Mouse (Mus musculus) megakaryocyte-erythroid progenitor cell, adult 5 weeks (primary cell): ENCODE data around the gene C1qtnf2. TPM values are rescaled to one million over a fixed set of nuclear protein-coding genes. Genes with fewer than 3 reads are reported as not detected.

ENCODE experiments used
- polyA plus RNA-seq: library from polyadenylated mRNA; stranded (reverse); fragments of >175 nt; gene quantifications from 2 replicates; pipeline ENCODE4 v1.2.3, GENCODE M21; 2012

The C1qtnf2 gene
- not detected in 2 replicates for polyA plus RNA-seq

DNA sequence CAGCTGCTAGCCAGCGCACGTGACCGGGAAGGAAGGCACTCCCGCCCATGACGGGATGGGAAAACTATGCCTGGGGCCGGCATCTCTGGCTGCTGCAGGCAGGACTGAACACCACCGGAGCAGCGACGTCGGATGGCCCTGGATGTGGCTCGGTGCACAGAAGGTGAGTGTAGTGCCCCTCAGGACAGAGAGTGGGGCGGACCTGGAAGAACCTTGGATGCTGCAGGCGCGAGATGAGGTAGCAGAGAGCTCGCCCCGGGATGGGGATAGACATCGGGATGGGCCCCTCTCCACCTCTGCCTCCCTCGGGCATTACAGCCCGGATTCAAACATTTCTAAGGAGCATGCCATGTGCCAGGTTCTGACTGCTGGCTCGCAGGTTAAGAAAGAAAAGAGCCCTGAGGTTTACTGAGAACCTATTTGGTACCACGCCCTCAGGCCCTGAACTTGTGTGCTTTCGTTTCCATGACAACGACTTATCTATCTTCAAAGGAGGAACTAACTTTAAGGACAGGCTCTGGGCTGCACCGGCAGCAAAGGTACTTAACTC lies at the start of gene C1qtnf2:
TSS of gene C1qtnf2 (plus strand) at position 52 of the 550 bp plus-strand sequence.

DNA sequence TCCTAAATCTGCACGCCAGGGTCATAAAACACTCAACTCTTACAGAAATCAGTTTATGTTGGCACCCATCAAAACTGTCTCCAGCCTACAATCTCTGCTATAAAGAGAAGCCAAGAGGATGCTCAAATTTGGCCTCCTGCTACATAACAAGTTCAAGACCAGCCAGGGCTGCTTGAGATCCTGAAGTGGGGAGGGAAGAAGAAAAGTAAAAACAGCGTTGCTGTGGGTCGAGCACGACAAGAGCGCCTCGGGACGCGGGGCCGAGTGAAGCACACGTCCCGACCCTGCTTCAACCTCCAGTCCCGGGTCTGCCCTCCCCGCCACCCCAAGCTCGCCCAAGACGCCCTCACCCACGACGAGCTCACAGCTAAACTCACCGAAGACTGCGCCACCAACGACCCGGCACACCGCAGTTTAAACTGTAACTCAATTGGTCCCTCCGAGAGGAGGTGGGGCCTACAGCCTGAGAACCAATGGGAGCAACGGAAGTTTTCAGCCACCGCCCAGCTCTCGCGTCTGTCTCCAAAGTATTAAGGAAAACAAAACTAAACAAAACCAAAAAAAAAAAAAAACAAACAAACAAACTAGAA lies 48.2 kb upstream of the C1qtnf2 start, which contains the start of gene Pttg1:
TSS of gene Pttg1 (minus strand) at position 428 of the 590 bp plus-strand sequence.

DNA sequence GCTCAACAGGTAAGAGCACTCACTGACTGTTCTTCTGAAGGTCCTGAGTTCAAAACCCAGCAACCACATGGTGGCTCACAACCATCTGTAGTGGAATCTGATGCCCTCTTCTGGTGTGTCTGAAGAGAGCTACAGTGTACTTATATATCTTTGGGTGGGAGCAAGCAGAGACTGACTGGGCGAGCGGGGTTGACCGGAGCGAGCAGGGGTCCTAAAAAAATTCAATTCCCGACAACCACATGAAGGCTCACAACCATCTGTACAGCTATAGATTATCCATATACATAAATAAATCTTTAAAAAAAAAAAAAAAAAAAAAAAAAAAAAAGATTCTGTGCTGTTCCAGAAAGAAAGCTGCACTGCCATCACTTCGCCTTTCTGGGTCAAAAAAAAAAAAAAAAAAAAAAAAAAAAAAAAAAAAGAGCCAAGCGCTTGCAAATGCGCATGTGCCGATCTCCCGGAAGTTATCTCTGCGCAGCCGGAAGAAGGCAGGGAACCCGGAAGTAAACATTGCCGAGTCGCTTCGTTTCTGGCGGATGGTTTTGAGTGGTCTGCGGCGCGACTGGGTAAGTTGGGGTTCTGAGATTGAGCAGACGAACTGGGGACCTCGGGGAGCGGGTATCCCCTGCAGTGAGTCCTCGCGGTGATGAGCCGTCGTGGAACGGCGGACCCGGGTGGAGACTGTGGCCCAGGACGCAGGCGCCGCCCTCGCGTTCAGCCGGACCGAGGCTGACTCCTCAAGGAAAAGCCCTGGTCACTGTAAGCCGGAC lies 40.6 kb upstream of the C1qtnf2 start, which contains the start of gene Slu7:
TSS of gene Slu7 (plus strand) at position 491 of the 770 bp plus-strand sequence.

DNA sequence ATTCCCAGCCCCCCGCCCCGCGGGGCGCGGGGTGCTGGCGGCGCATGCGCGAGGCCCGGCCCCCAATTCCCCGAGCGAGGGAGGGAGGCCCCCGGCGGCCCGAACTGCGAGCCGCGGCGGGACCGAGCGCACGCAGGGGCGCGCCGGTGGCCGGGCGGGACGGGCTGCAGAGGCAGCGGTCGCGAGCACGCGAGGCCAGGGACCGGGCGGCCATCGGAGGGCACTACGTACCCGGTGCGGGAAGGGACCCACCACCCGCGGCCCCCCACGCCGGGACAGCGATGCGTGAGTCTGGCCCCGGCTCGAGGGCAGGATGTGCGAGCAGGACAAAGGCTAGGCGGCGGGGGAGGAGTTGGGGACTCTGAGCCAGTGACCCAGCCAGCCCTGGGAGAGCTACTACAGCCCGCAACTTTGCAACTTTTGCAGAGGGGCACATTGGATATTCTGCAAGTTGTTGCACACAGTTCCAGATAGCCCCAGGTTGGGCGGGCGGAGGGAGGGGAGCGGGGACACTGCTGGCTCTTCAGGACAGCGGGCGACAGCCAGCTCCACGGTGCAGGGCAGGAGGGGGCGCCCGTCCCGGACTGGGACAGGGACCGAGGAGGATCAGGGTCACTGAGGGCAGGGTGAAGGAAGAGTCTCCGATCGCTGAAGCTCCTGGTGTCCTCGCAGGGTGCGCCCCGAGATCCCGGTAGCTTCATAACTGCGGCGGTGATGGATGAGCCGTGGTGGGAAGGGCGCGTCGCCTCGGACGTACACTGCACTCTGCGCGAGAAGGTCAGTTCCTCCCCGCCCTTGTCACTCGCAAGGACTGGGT lies 54.8 kb downstream of the C1qtnf2 start, which contains the start of gene Ccnjl:
TSS of gene Ccnjl (plus strand) at position 102 of the 817 bp plus-strand sequence.

Other genes starting within 250 kb of the C1qtnf2 start
- 5.5 and 6.0 TPM in 2 replicates for gene Pttg1, start 48.0 kb upstream of the C1qtnf2 start, polyA plus RNA-seq
- 5.7 and 7.9 TPM in 2 replicates for gene Slu7, start 40.5 kb upstream of the C1qtnf2 start, polyA plus RNA-seq
- gene Ccnjl, start 54.5 kb downstream of the C1qtnf2 start, polyA plus RNA-seq, result 1.0 and 1.8 TPM in 2 replicates
- not detected in 2 replicates for gene 4933415A04Rik, start 112.8 kb downstream of the C1qtnf2 start, polyA plus RNA-seq
- not detected in 2 replicates for gene Fabp6, start 127.3 kb downstream of the C1qtnf2 start, polyA plus RNA-seq
- gene Pwwp2a, start 207.7 kb downstream of the C1qtnf2 start, polyA plus RNA-seq, result 4.9 and 7.4 TPM in 2 replicates